Mouse (Mus musculus): ENCODE measurements at regions not wholly inside any gene's neighbourhood (a gene's known extent, or its start where the extent isn't known, plus 50 kb on each side); places are given as distances from the start of the nearest gene placed in this dataset.

DNA sequence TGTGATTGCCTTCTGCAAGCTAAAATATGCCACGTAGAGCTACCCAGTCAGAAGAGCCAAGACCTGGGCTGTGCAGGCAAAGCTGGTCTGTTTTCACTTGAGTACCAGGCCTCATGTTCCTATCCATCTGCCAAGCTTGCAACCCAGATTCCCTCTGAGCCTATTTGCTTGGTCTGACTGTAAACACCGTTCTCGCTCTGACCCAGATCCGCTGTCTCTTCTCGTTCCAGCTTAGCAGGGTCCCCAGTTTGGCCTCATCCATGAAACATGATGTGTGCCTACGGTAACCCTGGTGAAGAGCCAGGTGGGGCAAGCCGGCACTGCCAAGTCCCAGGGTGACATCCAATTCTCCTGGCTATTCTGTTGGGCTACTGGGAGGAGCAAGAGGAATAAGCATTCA lies 192.5 kb upstream of the Serp2 start:
- DNase-seq (ENCODE audit: low read depth in 3 of 3, low spot score in 3 of 3), result no peak
- ATAC-seq (ENCODE audit: insufficient read depth), result no peak

DNA sequence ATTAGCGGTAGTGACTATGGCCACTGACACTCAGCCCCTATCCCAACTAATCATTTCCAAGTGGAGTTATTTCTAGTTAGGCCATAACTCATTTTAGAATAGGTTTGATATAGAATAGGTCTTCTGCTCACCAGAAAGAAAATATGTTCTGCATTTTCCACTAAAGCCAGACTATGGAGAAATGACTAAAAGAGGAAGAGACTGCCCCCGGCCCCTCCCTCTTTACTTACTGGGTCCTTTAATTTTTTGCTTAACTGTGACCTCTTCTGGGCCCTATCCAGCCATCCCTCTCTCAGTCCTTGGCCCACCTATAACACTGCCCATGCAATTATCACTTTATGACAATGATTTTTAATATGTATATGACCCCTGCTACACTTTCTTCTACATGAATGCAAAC lies 192.0 kb upstream of the Serp2 start:
- Histone ChIP-seq H3K4me2 (ENCODE audit: low read depth) (no peak overlapping the region), H3K4me1 (replicated peaks; ENCODE audit: control insufficient read depth in 2 of 2, insufficient read depth in 2 of 2, low read length in 1 of 2) (0 out of 4 replicates have a peak, but pooled peaks cover 0 to 3% of the 10 kb centered on the region in 2 experiments), H3K27ac (no peak overlapping the region), H3K27me3 (ENCODE audit: control insufficient read depth, insufficient read depth, low read length) (no peaks in the 10 kb centered on the region), H3K4me3 (ENCODE audit: insufficient read depth in 1 of 2, low read depth in 2 of 2, low read length in 2 of 2) (no peak overlapping the region), H3K9me3 (ENCODE audit: control insufficient read depth, low read length) (no peaks in the 10 kb centered on the region), H3K9ac (replicated peaks) (no peak overlapping the region), H3K36me3 (replicated peaks; ENCODE audit: control insufficient read depth, insufficient read depth, low read depth) (no peaks in the 10 kb centered on the region)
- TF ChIP-seq CTCF (IDR thresholded peaks at IDR 0.05; ENCODE audit: low read depth), result no peak
- TF ChIP-seq EP300 (IDR thresholded peaks at IDR 0.05; ENCODE audit: low read depth), result no peak
- WGBS (ENCODE audit: insufficient replicate concordance), result 59% methylated on average over 2 of the region's 2 CpGs
- no peak for ATAC-seq (ENCODE audit: insufficient read depth)
- no peak for DNase-seq (ENCODE audit: low read depth in 3 of 3, low spot score in 3 of 3)

More for the DNA sequence above, 192.5 kb upstream of the Serp2 start:
- 78% methylated on average over 7 of the region's 7 CpGs for WGBS (ENCODE audit: insufficient replicate concordance)
- Histone ChIP-seq H3K27me3 (ENCODE audit: control insufficient read depth, insufficient read depth, low read length) (no peaks in the 10 kb centered on the region), H3K36me3 (replicated peaks; ENCODE audit: control insufficient read depth, insufficient read depth, low read depth) (no peaks in the 10 kb centered on the region), H3K9me3 (ENCODE audit: control insufficient read depth, low read length) (no peaks in the 10 kb centered on the region), H3K4me2 (ENCODE audit: low read depth) (no peak overlapping the region), H3K4me1 (replicated peaks; ENCODE audit: control insufficient read depth in 2 of 2, insufficient read depth in 2 of 2, low read length in 1 of 2) (0 out of 4 replicates have a peak, but pooled peaks cover 0 to 3% of the 10 kb centered on the region in 2 experiments), H3K27ac (no peak overlapping the region), H3K4me3 (ENCODE audit: insufficient read depth in 1 of 2, low read depth in 2 of 2, low read length in 2 of 2) (no peak overlapping the region), H3K9ac (replicated peaks) (no peak overlapping the region)
- TF ChIP-seq CTCF (IDR thresholded peaks at IDR 0.05; ENCODE audit: low read depth) (no peak), EP300 (IDR thresholded peaks at IDR 0.05; ENCODE audit: low read depth) (no peak)

DNA sequence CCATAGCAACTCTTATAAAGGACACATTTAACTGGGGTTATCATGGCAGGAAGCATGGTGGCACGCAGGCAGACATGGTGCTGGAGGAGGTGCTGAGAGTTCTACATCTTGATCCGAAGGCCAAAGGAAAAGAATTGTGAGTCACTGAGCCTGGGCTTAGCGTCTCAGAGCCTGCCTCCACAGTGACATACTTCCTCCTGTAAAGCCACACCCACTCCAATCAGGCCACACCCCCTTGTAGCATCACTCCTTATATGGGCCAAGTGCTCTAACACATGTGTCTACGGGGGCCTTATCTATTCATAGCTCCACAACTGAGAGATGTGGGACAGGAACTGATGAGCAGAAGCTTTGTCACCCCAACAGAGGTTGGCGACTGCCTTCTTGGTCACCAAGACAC lies 191.1 kb upstream of the Serp2 start:
- TF ChIP-seq EP300 (IDR thresholded peaks at IDR 0.05; ENCODE audit: low read depth) (no peak), CTCF (IDR thresholded peaks at IDR 0.05; ENCODE audit: low read depth) (no peak)

DNA sequence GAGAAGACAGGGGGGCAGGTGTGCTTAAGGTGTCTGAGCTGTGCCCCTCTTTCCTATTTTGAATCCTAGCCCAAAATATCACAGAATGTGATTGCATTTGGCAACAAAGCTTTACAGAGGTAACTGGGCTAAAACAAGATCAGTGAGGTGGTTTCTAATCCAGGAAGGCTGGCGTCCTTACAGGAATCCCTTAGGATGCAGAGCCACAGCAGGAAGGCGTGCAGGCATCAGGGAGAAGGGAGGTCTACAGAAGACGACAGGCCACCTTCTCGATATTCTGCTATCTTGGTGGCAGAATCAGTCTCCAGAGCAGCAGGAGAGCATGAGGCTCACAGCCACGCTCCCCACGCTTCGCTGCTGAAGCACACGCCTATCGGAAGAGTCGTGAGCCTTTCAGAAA lies 189.6 kb upstream of the Serp2 start:
- H3K9ac ChIP-seq (replicated peaks), result no peak overlapping the region
- DNase-seq (ENCODE audit: low read depth in 3 of 3, low spot score in 3 of 3) (no peak), ATAC-seq (ENCODE audit: insufficient read depth) (no peak)
- no peaks in the 10 kb centered on the region for H3K36me3 ChIP-seq (replicated peaks; ENCODE audit: control insufficient read depth, insufficient read depth, low read depth)
- no peaks in the 10 kb centered on the region for H3K27me3 ChIP-seq (ENCODE audit: control insufficient read depth, insufficient read depth, low read length)
- no peak overlapping the region for H3K4me3 ChIP-seq (ENCODE audit: insufficient read depth in 1 of 2, low read depth in 2 of 2, low read length in 2 of 2)
- 71% methylated on average over 10 of the region's 10 CpGs for WGBS (ENCODE audit: insufficient replicate concordance)
- no peaks in the 10 kb centered on the region for H3K9me3 ChIP-seq (ENCODE audit: control insufficient read depth, low read length)
- H3K4me2 ChIP-seq (ENCODE audit: low read depth), result no peak overlapping the region
- no peak for TF ChIP-seq EP300 (IDR thresholded peaks at IDR 0.05; ENCODE audit: low read depth)
- 0 out of 4 replicates have a peak, but pooled peaks cover 0 to 3% of the 10 kb centered on the region in 2 experiments for H3K4me1 ChIP-seq (replicated peaks; ENCODE audit: control insufficient read depth in 2 of 2, insufficient read depth in 2 of 2, low read length in 1 of 2)
- no peak overlapping the region for H3K27ac ChIP-seq

More for the DNA sequence above, 191.1 kb upstream of the Serp2 start:
- DNase-seq (ENCODE audit: low read depth in 3 of 3, low spot score in 3 of 3) (no peak), ATAC-seq (ENCODE audit: insufficient read depth) (no peak)
- 52% methylated on average over 5 of the region's 5 CpGs for WGBS (ENCODE audit: insufficient replicate concordance)
- no peak overlapping the region for H3K4me3 ChIP-seq (ENCODE audit: insufficient read depth in 1 of 2, low read depth in 2 of 2, low read length in 2 of 2)
- 0 out of 4 replicates have a peak, but pooled peaks cover 0 to 3% of the 10 kb centered on the region in 2 experiments for H3K4me1 ChIP-seq (replicated peaks; ENCODE audit: control insufficient read depth in 2 of 2, insufficient read depth in 2 of 2, low read length in 1 of 2)
- H3K9ac ChIP-seq (replicated peaks), result no peak overlapping the region
- no peaks in the 10 kb centered on the region for H3K9me3 ChIP-seq (ENCODE audit: control insufficient read depth, low read length)
- H3K27me3 ChIP-seq (ENCODE audit: control insufficient read depth, insufficient read depth, low read length), result no peaks in the 10 kb centered on the region
- H3K36me3 ChIP-seq (replicated peaks; ENCODE audit: control insufficient read depth, insufficient read depth, low read depth), result no peaks in the 10 kb centered on the region
- no peak overlapping the region for H3K27ac ChIP-seq
- no peak overlapping the region for H3K4me2 ChIP-seq (ENCODE audit: low read depth)

DNA sequence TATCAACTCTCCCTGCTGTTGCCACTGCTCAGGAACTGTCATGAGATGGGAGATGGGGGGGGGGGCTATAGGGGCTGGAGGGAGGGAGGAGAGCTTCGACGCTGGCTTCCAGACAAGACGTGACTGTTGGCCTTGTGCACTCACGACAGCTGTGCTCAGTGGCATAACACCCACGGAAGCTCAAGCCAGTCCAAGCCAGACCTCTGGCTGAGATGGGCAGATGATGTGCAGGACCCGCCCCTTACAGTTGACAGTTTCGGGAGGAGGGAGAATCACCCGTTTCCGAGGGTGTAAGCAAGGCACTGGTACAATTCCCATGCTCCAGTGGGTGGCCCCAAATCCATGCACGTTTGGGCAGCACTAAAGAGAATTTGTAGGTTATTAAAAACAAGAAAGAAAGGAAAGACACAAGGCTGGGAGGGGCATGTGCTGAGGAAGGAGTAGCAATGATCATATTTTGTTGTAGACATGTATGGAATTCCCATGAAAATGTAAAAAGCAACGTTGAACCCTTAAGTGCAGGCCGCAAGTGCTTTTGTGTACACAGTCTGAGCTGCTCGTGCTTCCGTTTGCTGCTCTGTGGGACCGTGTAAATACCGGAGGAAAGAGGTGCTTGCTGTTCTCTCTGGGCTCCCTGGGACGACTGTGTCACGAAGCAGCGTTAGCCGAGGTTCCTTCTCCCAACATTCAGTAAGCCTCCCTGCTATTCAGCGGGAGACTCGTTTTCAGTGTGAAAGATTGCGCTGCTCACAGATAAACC lies 188.2 kb upstream of the Serp2 start:
- Histone ChIP-seq H3K9ac (replicated peaks) (no peak overlapping the region), H3K36me3 (replicated peaks; ENCODE audit: control insufficient read depth, insufficient read depth, low read depth) (no peaks in the 10 kb centered on the region), H3K4me3 (ENCODE audit: insufficient read depth in 1 of 2, low read depth in 2 of 2, low read length in 2 of 2) (no peak overlapping the region), H3K4me2 (ENCODE audit: low read depth) (no peak overlapping the region), H3K27me3 (ENCODE audit: control insufficient read depth, insufficient read depth, low read length) (no peaks in the 10 kb centered on the region), H3K9me3 (ENCODE audit: control insufficient read depth, low read length) (no peaks in the 10 kb centered on the region), H3K4me1 (replicated peaks; ENCODE audit: control insufficient read depth in 2 of 2, insufficient read depth in 2 of 2, low read length in 1 of 2) (0 out of 4 replicates have a peak, but pooled peaks cover 0 to 3% of the 10 kb centered on the region in 2 experiments), H3K27ac (no peak overlapping the region)
- WGBS (ENCODE audit: insufficient replicate concordance), result 69% methylated on average over 23 of the region's 23 CpGs
- no peak for DNase-seq (ENCODE audit: low read depth in 3 of 3, low spot score in 3 of 3)
- no peak for TF ChIP-seq EP300 (IDR thresholded peaks at IDR 0.05; ENCODE audit: low read depth)
- TF ChIP-seq CTCF (IDR thresholded peaks at IDR 0.05; ENCODE audit: low read depth), result no peak
- no peak for ATAC-seq (ENCODE audit: insufficient read depth)

Data from liver, embryonic 14.5 days (tissue).